Mouse (Mus musculus): ENCODE data around the gene Aox2.
"Not testable (repeated sequence)": the region's sequence is repeated elsewhere in the genome, so short reads cannot be mapped to it uniquely, and the experiment has no call there.

Gene Aox2

GRCm38 (mm10) chr1:58353238-58353893 is 75.2 kb downstream of the Aox2 start:
- no peak for DNase-seq

GRCm38 (mm10) chr1:58358958-58359901 is 81.1 kb downstream of the Aox2 start:
- DNase-seq = no peak

- no peak for DNase-seq
Measured at GRCm38 (mm10) chr1:58362296-58362695, 84.2 kb downstream of the Aox2 start.

- DNase-seq = no peak
Measured at GRCm38 (mm10) chr1:58364551-58364950, 86.4 kb downstream of the Aox2 start.

- no peak for DNase-seq
Measured at GRCm38 (mm10) chr1:58365829-58366228, 87.7 kb downstream of the Aox2 start.

GRCm38 (mm10) chr1:58366737-58367471 is 88.8 kb downstream of the Aox2 start:
- no peak for DNase-seq

GRCm38 (mm10) chr1:58369716-58370115 is 91.6 kb downstream of the Aox2 start:
- DNase-seq = no peak

- not testable (repeated sequence) for DNase-seq
Measured at GRCm38 (mm10) chr1:58374266-58374665, 96.1 kb downstream of the Aox2 start.

- DNase-seq = no peak
Measured at GRCm38 (mm10) chr1:58375574-58376147, 97.5 kb downstream of the Aox2 start.

- DNase-seq = no peak
Measured at GRCm38 (mm10) chr1:58382586-58383281, 104.6 kb downstream of the Aox2 start.

GRCm38 (mm10) chr1:58391421-58392267 is 113.5 kb downstream of the Aox2 start:
- DNase-seq = no peak

GRCm38 (mm10) chr1:58392268-58392651 is 114.1 kb downstream of the Aox2 start:
- DNase-seq = no peak

- DNase-seq = peak; percentile 92
Measured at GRCm38 (mm10) chr1:58392652-58393283, 114.6 kb downstream of the Aox2 start, which contains the start of gene Bzw1. Gene Bzw1, plus strand, starts transcription at chr1:58392898.

- peak; percentile 60 for DNase-seq
Measured at GRCm38 (mm10) chr1:58393284-58394195, 115.4 kb downstream of the Aox2 start.

GRCm38 (mm10) chr1:58395341-58395740 is 117.2 kb downstream of the Aox2 start:
- no peak for DNase-seq

GRCm38 (mm10) chr1:58396179-58396578 is 118.1 kb downstream of the Aox2 start:
- no peak for DNase-seq

- DNase-seq = no peak
Measured at GRCm38 (mm10) chr1:58397731-58398130, 119.6 kb downstream of the Aox2 start.

- DNase-seq = no peak
Measured at GRCm38 (mm10) chr1:58401396-58401795, 123.3 kb downstream of the Aox2 start.

- DNase-seq = no peak
Measured at GRCm38 (mm10) chr1:58403745-58404144, 125.6 kb downstream of the Aox2 start.

- DNase-seq = no peak
Measured at GRCm38 (mm10) chr1:58407321-58407720, 129.2 kb downstream of the Aox2 start.

All from cerebellum, adult 11-12 months (tissue).